Mouse (Mus musculus) liver, adult 2 months (tissue): ENCODE data around the gene Ccdc134. TPM values are rescaled to one million over a fixed set of nuclear protein-coding genes. Genes with fewer than 3 reads are reported as not detected.

Source experiments
- DNase-seq: peaks from one replicate; pipeline ENCODE4 v3.0.0-alpha.2; 2011; ENCODE audit warnings: low read depth, low spot score; ENCODE audit errors: extremely low read depth
- H3K27ac ChIP-seq: fragments of 200-500 bp; replicated peaks from 2 replicates; pipeline ENCODE4 v1.5.1; 2012; ENCODE audit warnings: low read depth, mild to moderate bottlenecking, control low read depth, inconsistent platforms, low read length; ENCODE audit not compliant: insufficient read depth
- H3K27me3 ChIP-seq: fragments of 200-500 bp; 2 replicates; pipeline ENCODE4 v1.6.1; 2012; ENCODE audit warnings: mild to moderate bottlenecking, moderate library complexity, low read length, inconsistent platforms; ENCODE audit not compliant: control insufficient read depth, insufficient read depth
- H3K36me3 ChIP-seq: fragments of 200-500 bp; 2 replicates; pipeline ENCODE4 v1.6.1; 2012; ENCODE audit warnings: low read length, inconsistent platforms; ENCODE audit not compliant: control insufficient read depth, insufficient read depth
- H3K4me1 ChIP-seq: fragments of 200-500 bp; 2 replicates; pipeline ENCODE4 v1.6.1; 2011; ENCODE audit warnings: low read length; ENCODE audit not compliant: control insufficient read depth, insufficient read depth
- H3K4me3 ChIP-seq: fragments of 200-500 bp; 2 replicates; pipeline ENCODE4 v1.5.1; 2011; ENCODE audit warnings: low read depth, mild to moderate bottlenecking, control low read depth, low read length, moderate library complexity; ENCODE audit not compliant: insufficient read depth
- H3K79me2 ChIP-seq: fragments of 200-500 bp; 2 replicates; pipeline ENCODE4 v1.6.1; 2012; ENCODE audit warnings: inconsistent platforms, mild to moderate bottlenecking, low read length, moderate library complexity; ENCODE audit not compliant: control insufficient read depth, insufficient read depth
- H3K9ac ChIP-seq: fragments of 200-500 bp; 2 replicates; pipeline ENCODE4 v1.6.1; 2012; ENCODE audit warnings: low read depth, mild to moderate bottlenecking, control low read depth, inconsistent platforms, low read length
- CTCF ChIP-seq: fragments of 200-500 bp; IDR thresholded peaks from 2 replicates; pipeline ENCODE4 v1.5.1; 2011; ENCODE audit warnings: low read depth, low read length, control low read depth
- POLR2A ChIP-seq: fragments of 200-500 bp; IDR thresholded peaks from 2 replicates; pipeline ENCODE4 v1.6.1; 2011; ENCODE audit warnings: low read length, control low read depth; ENCODE audit not compliant: insufficient read depth; ENCODE audit errors: extremely low read depth
- WGBS: fragments of 180-500 bp; shearing (Covaris S2); methylation state at CpG from one replicate; pipeline ENCODE4 v1.1.7; 2018; 5-methylcytosine and 5-hydroxymethylcytosine counted together
- polyA plus RNA-seq: library from polyadenylated mRNA; depleted of rRNA; stranded (reverse); fragments of >200 nt; gene quantifications from 2 replicates; pipeline ENCODE4 v1.2.3, GENCODE M21; 2012
- total RNA-seq: library from RNA; depleted of rRNA; stranded (reverse); fragments of >200 nt; gene quantifications from 2 replicates; pipeline ENCODE4 v1.2.3, GENCODE M21; 2014

Gene Ccdc134
- total and polyA plus RNA-seq, 2 experiments = 1.8 to 8.2 TPM

DNA sequence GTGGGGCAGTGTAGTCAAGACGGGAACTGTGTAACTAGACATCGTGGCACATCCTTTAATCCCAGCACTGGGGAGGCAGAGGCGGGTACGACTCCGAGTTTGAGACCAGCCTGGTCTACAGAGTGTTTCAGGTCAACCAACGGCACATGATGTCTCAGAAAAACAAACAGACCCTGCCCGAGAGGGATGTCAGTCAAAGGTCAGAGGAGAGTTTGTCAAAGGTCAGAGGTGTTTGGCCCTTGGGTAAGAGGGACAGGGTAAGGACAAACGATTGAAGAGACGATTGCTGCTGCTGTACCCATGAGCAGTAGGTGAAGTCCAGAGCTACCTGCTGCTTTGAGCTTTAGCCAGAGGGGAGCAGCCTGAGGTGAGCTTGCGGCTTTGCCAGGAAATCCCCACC is 55.9 kb downstream of the Ccdc134 start:
- Histone ChIP-seq H3K27me3 (no peaks in the 10 kb centered on the region), H3K4me3 (no peak overlapping the region), H3K9ac (no peak overlapping the region), H3K36me3 (peaks cover 31% of the 10 kb centered on the region), H3K4me1 (peaks cover 17% of the 10 kb centered on the region), H3K79me2 (no peaks in the 10 kb centered on the region), H3K27ac (peak overlapping the region; percentile 92)
- WGBS = 25% methylated on average over 10 of the region's 10 CpGs
- DNase-seq = peak; percentile 99
- no peak for TF ChIP-seq CTCF
- TF ChIP-seq POLR2A = no peak

DNA sequence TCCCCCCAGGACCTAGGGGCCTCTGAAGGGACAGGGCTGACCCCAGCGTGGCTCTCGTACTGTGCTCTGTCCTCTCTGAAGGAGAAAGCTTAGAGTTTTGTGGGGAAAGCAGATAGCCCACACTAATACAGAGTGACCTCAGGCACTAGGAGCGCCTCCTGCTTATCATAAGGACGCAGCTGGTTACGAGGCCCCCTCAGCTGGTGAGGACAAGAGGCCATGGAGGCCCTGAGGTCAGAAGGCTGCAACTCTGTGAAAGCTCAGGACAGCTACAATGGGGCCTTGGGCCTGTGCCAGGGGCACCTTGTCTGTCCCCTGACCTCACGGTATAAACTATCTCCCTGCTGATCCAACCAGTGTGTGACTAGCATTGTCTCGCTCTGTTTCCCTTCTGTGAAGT is 56.5 kb downstream of the Ccdc134 start:
- Histone ChIP-seq H3K36me3 (peaks cover 26% of the 10 kb centered on the region), H3K27ac (peak overlapping the region; percentile 92), H3K79me2 (no peaks in the 10 kb centered on the region), H3K4me1 (peaks cover 17% of the 10 kb centered on the region), H3K9ac (peak overlapping the region; percentile 28), H3K27me3 (no peaks in the 10 kb centered on the region), H3K4me3 (no peak overlapping the region)
- TF ChIP-seq CTCF (no peak), POLR2A (no peak)
- DNase-seq = no peak
- 29% methylated on average over 7 of the region's 7 CpGs for WGBS

DNA sequence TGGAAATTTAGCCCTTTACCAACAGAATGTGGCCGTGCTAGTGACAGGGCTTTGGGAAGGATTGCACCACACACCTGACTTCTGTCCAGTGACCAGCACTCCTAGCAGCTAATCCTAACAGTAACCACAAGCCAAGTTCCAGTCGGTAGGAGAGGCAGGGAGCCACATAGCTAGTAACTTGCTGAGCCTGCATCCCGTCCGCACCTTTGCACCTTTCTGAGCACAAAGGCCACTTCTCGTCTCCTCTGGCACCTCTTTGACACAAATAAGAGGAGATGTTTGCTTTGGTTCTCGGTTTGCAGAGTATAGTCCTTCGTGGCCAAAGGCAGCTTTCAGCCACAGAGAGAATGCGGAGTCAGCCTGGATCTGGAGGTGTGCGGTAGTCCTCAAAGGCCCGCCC is 56.9 kb downstream of the Ccdc134 start:
- Histone ChIP-seq H3K27me3 (no peaks in the 10 kb centered on the region), H3K4me1 (peaks cover 17% of the 10 kb centered on the region), H3K9ac (0 out of 2 replicates have a peak overlapping the region, but pooled peaks have one; percentile 19), H3K36me3 (peaks cover 23% of the 10 kb centered on the region), H3K27ac (peak overlapping the region; percentile 92), H3K4me3 (no peak overlapping the region), H3K79me2 (0 out of 2 replicates have a peak, but pooled peaks cover 3% of the 10 kb centered on the region)
- TF ChIP-seq POLR2A (no peak), CTCF (no peak)
- WGBS = 22% methylated on average over 10 of the region's 10 CpGs
- peak; percentile 100 for DNase-seq

DNA sequence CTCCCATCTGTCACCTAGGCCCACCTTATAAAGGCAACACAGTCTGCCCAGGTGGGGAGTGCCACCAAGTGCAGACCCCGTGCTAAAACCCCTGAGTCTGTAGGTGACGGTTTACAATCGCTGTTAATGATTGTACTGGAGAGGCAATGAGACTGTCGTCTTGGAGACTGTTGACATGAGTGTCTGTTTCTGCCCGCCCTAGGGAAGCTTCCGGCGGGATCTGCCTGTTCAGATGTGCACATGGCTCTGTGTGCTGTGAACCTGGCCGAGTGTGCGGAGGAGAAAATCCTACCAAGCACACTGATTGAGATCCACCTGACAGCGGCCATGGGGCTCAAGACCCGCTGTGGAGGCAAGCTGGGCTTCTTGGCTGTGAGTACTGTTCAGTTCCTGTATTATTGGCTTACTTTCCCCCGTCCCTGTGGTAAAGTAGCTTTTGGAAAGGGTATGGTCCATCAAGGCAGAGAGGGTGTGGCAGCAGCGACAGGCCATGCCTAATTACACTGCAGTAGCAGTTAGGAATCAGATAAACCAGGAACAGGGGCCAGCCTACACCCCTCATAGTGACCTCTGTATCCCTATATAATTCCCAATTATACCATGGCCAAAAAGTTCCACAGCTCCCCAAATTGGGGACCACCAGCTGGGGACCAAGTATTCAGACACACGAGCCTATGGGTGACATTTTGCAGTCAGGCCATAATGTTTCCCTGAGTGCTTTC is 57.5 kb downstream of the Ccdc134 start:
- H3K9ac ChIP-seq = peak overlapping the region; percentile 19; the same call in 1 of the 2 replicates

DNA sequence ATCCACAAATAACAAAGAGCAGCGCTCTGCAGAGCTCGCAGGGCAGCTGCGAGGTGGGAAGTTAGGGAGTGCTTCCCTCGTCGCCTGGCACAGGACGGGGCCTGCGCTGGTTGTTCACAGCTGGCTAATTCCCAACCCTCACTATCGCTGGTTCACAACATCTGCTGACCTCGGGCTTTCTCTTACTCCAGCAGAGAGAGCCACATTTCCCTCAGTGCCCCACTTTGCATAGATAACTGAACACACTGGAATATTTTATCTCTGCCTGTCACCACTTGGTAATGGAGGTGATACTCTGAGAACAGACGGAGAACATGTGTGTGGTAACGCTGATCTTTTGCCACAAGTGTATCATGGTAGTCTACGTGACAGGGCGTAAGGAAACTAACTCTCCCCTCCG is 58.4 kb downstream of the Ccdc134 start:
- Histone ChIP-seq H3K36me3 (peaks cover 16% of the 10 kb centered on the region), H3K27me3 (no peaks in the 10 kb centered on the region), H3K9ac (no peak overlapping the region), H3K79me2 (0 out of 2 replicates have a peak, but pooled peaks cover 3% of the 10 kb centered on the region), H3K4me1 (peaks cover 17% of the 10 kb centered on the region), H3K27ac (no peak overlapping the region), H3K4me3 (no peak overlapping the region)
- peak; percentile 36 for DNase-seq
- TF ChIP-seq CTCF = no peak
- no peak for TF ChIP-seq POLR2A
- WGBS = 46% methylated on average over 14 of the region's 14 CpGs

More for the DNA sequence above, 57.5 kb downstream of the Ccdc134 start:
- WGBS = 50% methylated on average over 14 of the region's 14 CpGs
- H3K27me3 ChIP-seq = no peaks in the 10 kb centered on the region
- peak overlapping the region; percentile 81 for H3K27ac ChIP-seq
- no peak for DNase-seq
- H3K4me3 ChIP-seq = no peak overlapping the region
- TF ChIP-seq POLR2A = no peak
- no peak for TF ChIP-seq CTCF
- 0 out of 2 replicates have a peak, but pooled peaks cover 3% of the 10 kb centered on the region for H3K79me2 ChIP-seq
- H3K36me3 ChIP-seq = peaks cover 18% of the 10 kb centered on the region
- peaks cover 17% of the 10 kb centered on the region for H3K4me1 ChIP-seq

DNA sequence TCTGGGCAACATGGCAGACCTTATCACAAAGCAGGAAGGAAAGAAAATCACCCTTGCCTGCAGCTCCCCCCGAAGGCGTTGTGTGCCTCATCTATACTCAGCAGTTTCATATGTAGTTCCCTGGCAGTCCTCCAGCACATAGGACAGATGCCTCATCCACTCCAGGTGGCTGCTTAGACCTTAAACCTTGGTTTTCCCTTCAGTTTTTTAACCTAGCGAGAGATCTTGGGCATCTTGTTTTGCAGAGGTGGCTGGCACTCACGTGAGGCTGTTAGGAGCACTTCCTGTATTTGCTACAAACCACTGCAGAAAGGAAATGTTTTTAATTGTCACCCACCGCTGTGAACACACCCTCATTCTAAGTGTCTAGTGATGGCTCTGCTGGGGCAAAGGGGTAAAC is 59.2 kb downstream of the Ccdc134 start:
- 77% methylated on average over 5 of the region's 5 CpGs for WGBS
- H3K27ac ChIP-seq = no peak overlapping the region
- DNase-seq = no peak
- no peaks in the 10 kb centered on the region for H3K27me3 ChIP-seq
- H3K36me3 ChIP-seq = peaks cover 13% of the 10 kb centered on the region
- H3K79me2 ChIP-seq = 0 out of 2 replicates have a peak, but pooled peaks cover 3% of the 10 kb centered on the region
- no peak overlapping the region for H3K9ac ChIP-seq
- H3K4me3 ChIP-seq = no peak overlapping the region
- TF ChIP-seq CTCF (no peak), POLR2A (no peak)
- peaks cover 17% of the 10 kb centered on the region for H3K4me1 ChIP-seq
